Mouse (Mus musculus) neural tube, embryonic 11.5 days (tissue): Measurements from ENCODE around the gene Erp27. TPM values are rescaled to one million over a fixed set of nuclear protein-coding genes. Genes with fewer than 3 reads are reported as not detected.

Source experiments
- ATAC-seq: fragments of 200-750 bp; cut with Nextera tagmentation; 2 replicates; pipeline ENCODE4 v1.8.0; 2017; ENCODE audit warnings: moderate number of reproducible peaks, mild to moderate bottlenecking, moderate TSS enrichment, moderate library complexity; ENCODE audit not compliant: insufficient read depth, low FRiP score, low TSS enrichment
- DNase-seq: peaks from one replicate; pipeline ENCODE4 v3.0.0-alpha.2; 2015; ENCODE audit warnings: low spot score
- H3K27ac ChIP-seq: fragments of 300-500 bp; sonication (generic); 2 replicates; pipeline ENCODE4 v1.5.1; 2014; ENCODE audit warnings: low read depth, mild to moderate bottlenecking, low read length
- H3K27me3 ChIP-seq: fragments of 300-500 bp; sonication (generic); 2 replicates; pipeline ENCODE4 v1.6.1; 2014; ENCODE audit warnings: mild to moderate bottlenecking, low read length, mixed read lengths; ENCODE audit not compliant: control insufficient read depth, insufficient read depth
- H3K36me3 ChIP-seq: fragments of 300-500 bp; sonication (generic); 2 replicates; pipeline ENCODE4 v1.6.1; 2014; ENCODE audit warnings: mild to moderate bottlenecking, low read length, moderate library complexity, mixed read lengths; ENCODE audit not compliant: control insufficient read depth, insufficient read depth
- H3K4me1 ChIP-seq: fragments of 300-500 bp; sonication (generic); 2 replicates; pipeline ENCODE4 v1.6.1; 2014; ENCODE audit warnings: low read length, mixed read lengths; ENCODE audit not compliant: control insufficient read depth, insufficient read depth
- H3K4me2 ChIP-seq: fragments of 300-500 bp; sonication (generic); 2 replicates; pipeline ENCODE4 v1.6.1; 2014; ENCODE audit warnings: low read depth, mild to moderate bottlenecking, moderate library complexity
- H3K4me3 ChIP-seq: fragments of 300-500 bp; sonication (generic); 2 replicates; pipeline ENCODE4 v1.5.1; 2014; ENCODE audit warnings: low read depth, low read length
- H3K9ac ChIP-seq: fragments of 300-500 bp; sonication (generic); 2 replicates; pipeline ENCODE4 v1.6.1; 2014; ENCODE audit warnings: mild to moderate bottlenecking, low read length
- H3K9me3 ChIP-seq: fragments of 300-500 bp; sonication (generic); 2 replicates; pipeline ENCODE4 v1.6.1; 2016; ENCODE audit warnings: low read length; ENCODE audit not compliant: control insufficient read depth
- WGBS: fragments of 180-500 bp; shearing (Covaris S2); extraction: QIAGEN DNeasy Blood & Tissue Kit; methylation state at CpG from one replicate; pipeline ENCODE4 v1.1.7; 2014; 5-methylcytosine and 5-hydroxymethylcytosine counted together
- polyA plus RNA-seq: library from polyadenylated mRNA; unstranded; fragments of >200 nt; fragmentation: Nextera tagmentation; extraction: Ambion mirVana; gene quantifications from 2 replicates; pipeline ENCODE4 v1.2.1, GENCODE M21; 2014

The Erp27 gene
- polyA plus RNA-seq, 1 experiment from 2014 or later: 0.23 TPM

DNA sequence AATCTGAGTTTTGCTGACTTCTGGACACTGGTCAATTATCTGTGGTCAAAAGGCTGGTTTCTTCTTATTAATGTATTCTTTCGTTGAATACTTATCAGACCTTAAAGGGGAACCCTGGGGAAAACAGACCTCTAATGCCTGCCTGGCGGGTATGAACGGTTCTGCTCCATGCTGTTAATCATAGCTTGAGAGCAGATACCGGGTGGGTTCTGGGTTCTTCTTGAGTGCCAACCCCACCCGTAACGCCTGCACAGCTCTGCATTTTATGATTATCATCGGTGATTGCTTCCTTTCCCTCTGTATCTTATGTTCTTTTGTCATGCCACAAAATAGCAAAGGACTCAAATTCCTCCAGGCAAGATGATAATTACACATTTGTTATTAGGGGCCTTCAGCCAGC, 12.1 kb upstream of the Erp27 start:
- WGBS: 87% methylated on average over 7 of the region's 7 CpGs
- no peak for DNase-seq
- Histone ChIP-seq H3K4me3 (no peak overlapping the region), H3K36me3 (no peaks in the 10 kb centered on the region), H3K9me3 (no peaks in the 10 kb centered on the region), H3K27me3 (no peaks in the 10 kb centered on the region), H3K27ac (no peak overlapping the region), H3K9ac (no peak overlapping the region), H3K4me1 (no peaks in the 10 kb centered on the region), H3K4me2 (no peak overlapping the region)
- ATAC-seq: no peak

DNA sequence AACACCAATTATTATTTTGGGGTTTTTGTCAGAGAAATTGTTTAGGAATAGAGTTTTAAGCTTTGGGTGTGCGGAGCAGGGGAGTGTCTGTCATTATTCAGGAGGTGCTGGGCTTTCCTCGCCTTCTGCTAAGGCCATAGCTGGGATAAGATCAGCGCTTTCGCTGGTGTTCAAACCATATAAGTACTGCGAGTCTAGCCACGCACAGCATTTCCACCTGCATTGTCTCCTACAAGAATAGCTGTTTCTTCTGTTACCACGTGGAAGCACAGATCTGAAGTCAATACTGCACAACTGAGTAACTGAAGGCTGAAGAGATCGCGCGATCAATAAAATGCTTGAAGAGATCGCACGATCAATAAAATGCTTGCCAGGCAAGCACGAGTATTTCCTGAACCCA, 9.3 kb upstream of the Erp27 start:
- H3K36me3 ChIP-seq: no peaks in the 10 kb centered on the region
- no peaks in the 10 kb centered on the region for H3K27me3 ChIP-seq
- H3K4me3 ChIP-seq: no peak overlapping the region
- H3K4me2 ChIP-seq: no peak overlapping the region
- DNase-seq (no peak), ATAC-seq (no peak)
- H3K27ac ChIP-seq: no peak overlapping the region
- no peaks in the 10 kb centered on the region for H3K4me1 ChIP-seq
- WGBS: 87% methylated on average over 13 of the region's 13 CpGs
- no peaks in the 10 kb centered on the region for H3K9me3 ChIP-seq
- no peak overlapping the region for H3K9ac ChIP-seq

DNA sequence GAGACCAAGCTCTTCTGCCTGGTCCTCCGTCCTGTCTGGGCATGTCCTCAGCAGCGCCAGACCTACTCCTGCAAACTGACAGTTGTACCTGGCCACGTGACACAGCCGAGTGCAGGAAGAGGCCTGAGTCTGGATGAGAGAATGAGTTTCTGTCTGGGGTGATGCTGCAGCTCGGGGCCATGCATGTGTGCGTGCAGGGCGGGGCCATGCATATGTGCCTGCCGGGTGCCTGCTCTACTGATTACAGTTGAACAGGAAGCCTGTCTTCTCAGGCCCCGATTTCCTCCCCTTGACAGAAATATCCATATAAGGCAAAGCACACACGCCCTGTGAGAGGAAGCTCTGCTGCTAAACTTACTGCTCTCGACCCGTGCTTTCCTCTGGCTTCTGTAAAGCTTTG, 8.7 kb upstream of the Erp27 start:
- H3K27ac ChIP-seq: no peak overlapping the region
- no peaks in the 10 kb centered on the region for H3K36me3 ChIP-seq
- no peak for DNase-seq
- H3K9ac ChIP-seq: no peak overlapping the region
- no peaks in the 10 kb centered on the region for H3K27me3 ChIP-seq
- no peak overlapping the region for H3K4me3 ChIP-seq
- ATAC-seq: no peak
- 53% methylated on average over 12 of the region's 12 CpGs for WGBS
- H3K9me3 ChIP-seq: no peaks in the 10 kb centered on the region
- no peaks in the 10 kb centered on the region for H3K4me1 ChIP-seq
- peak overlapping the region; percentile 7; the same call in 1 of the 2 replicates for H3K4me2 ChIP-seq

DNA sequence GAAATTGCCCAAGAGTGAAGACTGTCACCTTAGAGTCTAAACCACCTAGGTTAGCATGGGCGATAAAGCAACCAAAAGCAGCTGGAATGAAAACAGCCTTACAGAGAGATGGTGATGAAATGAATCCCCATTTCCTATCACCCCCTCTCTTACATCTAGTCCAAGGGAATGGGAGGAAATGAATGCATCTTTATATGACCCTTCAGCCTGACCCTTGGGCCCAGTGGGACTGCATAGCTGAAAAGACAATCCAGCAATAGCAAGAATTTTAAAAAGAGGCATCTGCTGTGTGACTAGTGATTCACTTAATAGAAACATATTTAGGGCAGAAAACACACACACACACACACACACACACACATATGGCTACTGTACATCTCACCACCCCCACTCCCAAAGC, 5.6 kb upstream of the Erp27 start:
- Histone ChIP-seq H3K36me3 (no peaks in the 10 kb centered on the region), H3K9me3 (no peaks in the 10 kb centered on the region), H3K27ac (no peak overlapping the region), H3K27me3 (no peaks in the 10 kb centered on the region), H3K4me1 (no peaks in the 10 kb centered on the region), H3K4me2 (no peak overlapping the region), H3K4me3 (no peak overlapping the region), H3K9ac (no peak overlapping the region)
- DNase-seq: no peak
- no peak for ATAC-seq
- WGBS: 90% methylated on average over 1 of the region's 1 CpGs

- no peak for DNase-seq
Measured at GRCm38 (mm10) chr6:136925049-136925448, 3.1 kb upstream of the Erp27 start.

GRCm38 (mm10) chr6:136923532-136923931, 1.6 kb upstream of the Erp27 start, which contains the start of gene Pde6h:
TSS of gene Pde6h (plus strand) at chr6:136923832.
- Histone ChIP-seq H3K27me3 (no peaks in the 10 kb centered on the region), H3K9ac (no peak within 1 kb of the TSS), H3K9me3 (no peaks in the 10 kb centered on the region), H3K4me1 (no peaks in the 10 kb centered on the region), H3K36me3 (no peaks in the 10 kb centered on the region), H3K4me2 (no peak within 1 kb of the TSS), H3K27ac (no peak within 1 kb of the TSS), H3K4me3 (no peak within 1 kb of the TSS)
- ATAC-seq: no peak
- no peak for DNase-seq
- WGBS: 92% methylated on average over 8 of the region's 8 CpGs

More at GRCm38 (mm10) chr6:136925049-136925448, 3.1 kb upstream of the Erp27 start:
- Histone ChIP-seq H3K4me2 (no peak overlapping the region), H3K9me3 (no peaks in the 10 kb centered on the region), H3K9ac (no peak overlapping the region), H3K4me3 (no peak overlapping the region), H3K4me1 (no peaks in the 10 kb centered on the region), H3K36me3 (no peaks in the 10 kb centered on the region), H3K27ac (no peak overlapping the region), H3K27me3 (no peaks in the 10 kb centered on the region)
- ATAC-seq: no peak
- WGBS: 82% methylated on average over 8 of the region's 8 CpGs

GRCm38 (mm10) chr6:136922871-136923270, 891 bp upstream of the Erp27 start:
- 78% methylated on average over 7 of the region's 7 CpGs for WGBS
- no peaks in the 10 kb centered on the region for H3K27me3 ChIP-seq

GRCm38 (mm10) chr6:136921601-136922000, 379 bp downstream of the Erp27 start:
- 70% methylated on average over 7 of the region's 7 CpGs for WGBS
- Histone ChIP-seq H3K27me3 (no peaks in the 10 kb centered on the region), H3K4me3 (no peak overlapping the region), H3K9ac (no peak overlapping the region), H3K36me3 (no peaks in the 10 kb centered on the region), H3K9me3 (no peaks in the 10 kb centered on the region), H3K4me2 (no peak overlapping the region), H3K4me1 (no peaks in the 10 kb centered on the region), H3K27ac (no peak overlapping the region)
- DNase-seq (no peak), ATAC-seq (no peak)

More at GRCm38 (mm10) chr6:136922871-136923270, 891 bp upstream of the Erp27 start:
- H3K27ac ChIP-seq: no peak overlapping the region
- H3K4me2 ChIP-seq: no peak overlapping the region
- no peaks in the 10 kb centered on the region for H3K9me3 ChIP-seq
- no peaks in the 10 kb centered on the region for H3K36me3 ChIP-seq
- no peak overlapping the region for H3K4me3 ChIP-seq
- DNase-seq (no peak), ATAC-seq (no peak)
- H3K4me1 ChIP-seq: no peaks in the 10 kb centered on the region
- no peak overlapping the region for H3K9ac ChIP-seq

DNA sequence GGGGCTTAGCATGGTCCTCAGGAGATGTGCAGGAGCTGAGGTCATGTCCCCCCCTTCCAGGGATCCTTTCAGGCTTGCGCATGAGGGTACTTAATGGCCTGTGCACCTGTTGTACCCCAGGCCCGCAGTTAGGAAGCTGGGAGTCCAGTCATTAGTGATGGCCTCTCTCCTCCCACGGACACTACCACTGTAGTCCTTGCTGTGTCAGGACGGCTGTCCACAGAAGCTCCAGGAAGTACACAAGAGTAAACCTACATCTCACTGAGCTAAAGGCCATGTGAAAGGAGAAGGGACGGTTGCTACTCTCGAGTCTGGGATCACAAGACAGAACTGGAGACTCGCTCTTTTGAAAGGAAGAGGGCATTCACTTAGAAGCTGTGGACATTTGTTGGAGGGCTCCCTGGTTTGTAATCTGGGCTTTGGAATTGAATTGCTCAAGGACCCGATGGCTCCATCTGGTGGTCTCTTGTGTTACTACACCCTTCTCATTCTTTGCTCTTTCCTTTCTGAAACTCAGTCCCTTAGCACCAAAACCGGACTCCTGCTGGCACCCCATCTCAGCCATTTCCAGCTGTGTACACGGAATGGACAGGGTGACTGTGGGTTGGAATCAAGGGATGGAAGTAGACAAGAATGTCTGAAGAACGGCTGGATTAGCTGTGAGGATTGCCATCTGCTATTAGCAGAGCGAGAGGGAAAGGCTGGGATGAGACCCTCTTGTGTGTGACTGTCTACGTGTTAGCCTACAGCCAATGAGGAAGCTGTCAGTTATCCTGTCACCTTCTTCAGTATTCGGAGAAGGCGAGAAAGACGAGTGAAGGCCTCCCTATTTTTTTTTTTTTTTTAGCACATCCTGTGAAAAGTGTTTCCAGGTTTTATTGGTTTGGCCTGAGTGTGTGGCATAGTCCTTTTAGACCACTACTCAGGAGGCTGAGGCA, 1.4 kb downstream of the Erp27 start:
- WGBS: 42% methylated on average over 16 of the region's 16 CpGs
- no peaks in the 10 kb centered on the region for H3K36me3 ChIP-seq
- no peaks in the 10 kb centered on the region for H3K9me3 ChIP-seq
- H3K27me3 ChIP-seq: no peaks in the 10 kb centered on the region
- no peak overlapping the region for H3K4me2 ChIP-seq
- H3K27ac ChIP-seq: no peak overlapping the region
- no peak overlapping the region for H3K9ac ChIP-seq
- DNase-seq (peak; percentile 56), ATAC-seq (no peak)
- no peaks in the 10 kb centered on the region for H3K4me1 ChIP-seq
- no peak overlapping the region for H3K4me3 ChIP-seq
